Mouse (Mus musculus) ES-CJ7 (cell line): ENCODE results near the gene Hjurp.

ENCODE experiments used
- DNase-seq: peaks from one replicate; pipeline ENCODE4 v3.0.0; 2011; ENCODE audit warnings: low read depth, low spot score

Hjurp gene

DNA sequence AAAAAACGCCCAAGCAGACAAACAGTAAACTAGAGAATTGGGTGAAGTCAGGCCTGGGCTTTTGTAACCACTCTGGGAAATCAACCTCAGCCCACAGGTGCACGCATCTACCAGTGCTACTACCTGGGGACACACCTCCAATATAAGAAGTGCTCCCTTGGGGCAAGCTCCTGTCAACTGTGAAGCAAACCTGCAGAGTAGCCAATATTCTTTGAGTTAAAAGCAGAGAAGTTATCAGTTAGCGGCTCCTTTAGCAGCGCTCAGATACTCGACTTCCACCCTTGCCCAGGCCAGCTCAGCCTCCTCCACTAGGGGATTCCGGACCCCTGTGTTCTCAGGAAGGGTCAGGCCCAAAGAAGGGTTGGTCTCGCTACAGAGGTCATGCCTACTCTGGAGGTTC, 15.7 kb downstream of the Hjurp start:
- DNase-seq: no peak

DNA sequence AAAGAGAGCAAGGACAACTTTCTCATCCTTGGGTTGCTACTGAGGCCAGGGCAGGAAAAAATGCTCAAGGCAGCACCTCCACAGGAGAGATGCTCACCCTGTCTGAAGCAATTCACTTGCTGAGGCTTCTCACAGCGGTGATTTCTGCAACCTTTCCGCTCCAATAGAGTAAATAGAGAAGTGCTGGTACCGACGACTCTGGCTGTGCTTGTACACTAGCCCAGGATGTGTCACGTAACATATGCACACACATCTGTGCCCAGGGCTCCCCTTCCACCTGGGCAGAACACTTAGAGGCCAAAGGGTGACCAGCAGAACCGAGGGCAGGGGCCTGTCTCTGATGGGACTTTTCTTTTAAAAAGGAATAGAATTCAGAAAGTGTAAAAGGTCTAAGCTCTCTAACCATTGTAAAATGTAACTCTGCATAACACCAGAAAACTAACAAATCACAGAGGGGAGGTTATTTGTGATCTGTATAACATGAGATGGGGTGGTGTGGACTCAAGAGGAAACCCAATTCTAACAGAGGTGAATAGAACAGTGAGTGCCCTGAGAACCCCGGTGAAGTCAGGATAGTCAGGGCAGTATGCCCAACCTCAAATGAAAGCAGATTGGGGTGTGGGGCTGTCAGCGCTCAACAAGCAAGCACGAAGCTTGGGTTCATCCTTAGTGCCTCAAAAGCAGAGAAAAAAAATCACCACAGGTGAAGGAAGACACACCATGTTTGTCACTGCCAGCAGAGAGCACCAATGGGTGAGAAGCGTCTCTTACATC, 16.6 kb downstream of the Hjurp start:
- no peak for DNase-seq

DNA sequence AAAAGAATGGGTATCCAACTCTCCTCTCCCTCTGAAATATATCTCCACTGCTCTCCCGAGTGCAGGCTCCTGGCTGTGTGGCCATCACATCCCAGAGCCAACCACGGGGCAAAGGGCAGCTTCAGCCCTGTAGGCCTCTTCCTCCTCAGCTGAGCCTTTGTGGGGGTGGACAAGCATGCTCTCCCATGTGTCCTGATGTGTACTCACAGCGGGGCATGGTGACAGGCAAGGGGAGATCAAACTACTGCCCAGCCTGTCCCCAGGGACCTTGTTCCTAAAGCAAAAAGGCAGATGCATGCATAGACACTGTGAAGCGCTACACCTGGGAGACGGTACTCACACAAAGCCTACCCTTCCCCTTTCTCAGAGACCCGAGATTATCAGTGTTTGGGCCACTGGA, 17.3 kb downstream of the Hjurp start:
- no peak for DNase-seq

DNA sequence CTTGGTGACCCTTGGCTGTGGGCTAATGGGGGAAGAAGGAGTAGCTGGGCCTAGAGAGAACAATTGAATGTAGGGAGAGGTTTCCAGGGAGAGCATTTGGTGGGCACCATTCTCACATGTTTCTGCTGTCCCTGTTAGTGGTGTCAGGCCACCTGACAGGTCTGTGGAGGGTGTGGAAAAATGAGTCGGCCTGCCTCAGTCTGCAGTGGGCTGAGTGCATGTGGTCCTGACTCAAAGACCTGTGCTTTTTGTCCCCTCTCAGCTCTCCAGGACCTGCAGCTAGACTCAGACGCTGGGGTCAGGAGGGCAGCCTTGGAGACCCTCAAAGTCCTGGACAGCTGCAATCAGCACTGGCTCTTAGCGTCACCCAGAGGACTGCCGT, 17.8 kb downstream of the Hjurp start:
- no peak for DNase-seq

DNA sequence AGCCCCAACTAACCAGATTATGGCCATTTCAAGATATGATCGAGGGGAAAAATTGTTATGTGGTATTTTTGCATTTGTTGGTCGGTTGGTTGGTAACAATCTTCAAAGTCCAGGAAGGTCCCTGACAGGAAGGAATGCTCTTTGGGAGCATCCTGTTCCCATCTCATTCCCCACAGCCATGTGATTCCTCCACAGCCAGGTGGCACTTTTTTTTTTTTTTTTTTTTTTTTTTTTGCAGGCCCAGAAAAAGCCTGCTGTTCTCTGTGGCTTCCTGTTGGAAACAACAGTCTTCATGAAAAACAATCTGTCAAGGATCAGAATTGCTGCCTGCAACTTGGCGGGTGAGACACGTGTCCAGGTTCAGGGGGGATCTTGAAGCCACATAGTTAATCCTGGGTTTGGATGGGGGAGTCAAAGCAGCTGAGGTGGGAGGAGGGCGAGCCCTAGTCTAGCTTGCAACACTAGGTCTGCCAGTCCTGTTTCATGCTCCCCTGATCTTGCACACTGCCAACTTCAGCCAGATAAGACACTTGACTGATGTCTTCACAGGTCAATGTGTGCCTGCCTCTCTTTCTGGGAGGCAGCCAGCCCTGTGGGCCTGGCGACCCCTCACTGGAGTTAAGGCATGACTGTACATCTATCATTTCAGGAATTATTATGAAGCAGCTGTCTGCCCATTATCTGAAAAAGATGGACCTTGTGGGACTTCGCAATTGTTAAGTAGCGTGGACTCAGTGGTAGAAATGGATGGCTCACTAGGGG, 18.4 kb downstream of the Hjurp start:
- no peak for DNase-seq

DNA sequence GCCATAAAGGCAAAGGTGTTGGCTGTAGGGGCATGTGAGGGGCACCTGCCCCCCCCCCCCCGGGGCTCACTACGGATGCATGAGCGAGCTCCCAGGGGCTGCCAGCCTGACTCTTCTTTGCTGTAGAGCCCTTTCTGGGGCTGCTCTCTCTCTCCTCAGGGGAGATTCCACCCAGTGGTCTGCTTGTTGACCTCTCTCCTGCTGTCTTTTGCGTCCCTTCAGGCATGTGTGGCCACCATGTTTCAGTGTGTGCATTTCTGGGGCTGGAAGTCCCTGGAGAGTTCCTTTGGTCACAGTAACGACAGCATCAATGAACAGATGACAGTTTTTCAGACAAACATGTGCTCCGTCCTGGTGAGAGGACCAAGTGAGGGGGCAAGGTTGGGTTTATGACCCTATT, 19.1 kb downstream of the Hjurp start:
- no peak for DNase-seq

DNA sequence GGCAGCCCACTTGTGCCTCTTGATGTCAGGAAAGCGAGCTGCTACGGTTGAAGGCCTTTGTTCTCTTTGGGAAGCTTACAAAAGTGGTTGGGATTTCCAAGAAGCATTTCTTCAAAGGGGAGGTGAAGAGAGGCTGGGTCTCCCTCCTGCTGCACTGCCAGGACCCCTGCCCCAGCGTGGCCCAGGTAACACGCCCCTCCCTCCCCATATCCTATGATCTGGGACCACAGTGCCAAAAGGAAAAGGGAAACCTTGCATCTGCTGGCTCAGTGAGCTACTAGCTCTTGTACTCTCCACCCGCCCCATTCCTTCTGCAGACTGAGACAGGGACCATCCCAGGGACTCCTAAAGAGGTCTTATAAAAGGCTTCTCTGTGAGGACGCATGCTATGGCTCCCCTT, 19.8 kb downstream of the Hjurp start:
- no peak for DNase-seq

DNA sequence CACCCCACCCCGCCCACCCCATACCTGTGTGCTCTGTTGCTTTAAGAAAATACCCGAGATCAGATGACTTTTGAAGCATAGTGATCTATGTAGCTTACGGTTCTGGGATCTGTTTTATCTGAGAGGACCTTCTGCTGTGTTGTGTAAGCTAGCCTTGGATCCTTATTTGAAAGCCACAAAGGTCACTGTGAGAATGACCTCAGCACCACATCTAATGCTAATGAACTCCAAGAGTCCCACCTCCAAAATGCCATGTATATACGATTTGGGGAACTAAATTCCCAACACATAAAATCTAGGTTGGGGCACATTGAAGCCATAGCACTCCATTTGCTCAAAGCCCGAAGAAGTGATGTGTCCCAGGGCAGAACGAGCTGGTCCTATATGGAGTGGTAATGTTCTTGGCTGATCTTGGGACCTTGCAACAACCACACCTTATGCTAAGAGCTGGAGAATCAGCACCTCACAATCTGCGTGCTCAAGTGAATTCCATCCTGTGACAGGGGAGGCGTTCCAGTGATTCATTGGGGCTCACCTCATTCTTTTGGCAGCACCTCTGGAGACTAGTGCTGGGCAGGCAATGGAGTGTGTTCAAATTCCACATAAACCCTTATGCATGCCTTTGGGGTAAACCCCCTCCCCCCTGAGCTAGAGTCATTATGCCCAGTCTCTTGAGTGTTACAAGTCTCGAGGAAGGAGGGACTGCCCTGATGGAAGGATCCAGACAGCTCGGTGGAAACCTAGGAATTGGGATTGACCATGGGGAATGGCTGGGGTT, 20.4 kb downstream of the Hjurp start:
- DNase-seq: no peak

DNA sequence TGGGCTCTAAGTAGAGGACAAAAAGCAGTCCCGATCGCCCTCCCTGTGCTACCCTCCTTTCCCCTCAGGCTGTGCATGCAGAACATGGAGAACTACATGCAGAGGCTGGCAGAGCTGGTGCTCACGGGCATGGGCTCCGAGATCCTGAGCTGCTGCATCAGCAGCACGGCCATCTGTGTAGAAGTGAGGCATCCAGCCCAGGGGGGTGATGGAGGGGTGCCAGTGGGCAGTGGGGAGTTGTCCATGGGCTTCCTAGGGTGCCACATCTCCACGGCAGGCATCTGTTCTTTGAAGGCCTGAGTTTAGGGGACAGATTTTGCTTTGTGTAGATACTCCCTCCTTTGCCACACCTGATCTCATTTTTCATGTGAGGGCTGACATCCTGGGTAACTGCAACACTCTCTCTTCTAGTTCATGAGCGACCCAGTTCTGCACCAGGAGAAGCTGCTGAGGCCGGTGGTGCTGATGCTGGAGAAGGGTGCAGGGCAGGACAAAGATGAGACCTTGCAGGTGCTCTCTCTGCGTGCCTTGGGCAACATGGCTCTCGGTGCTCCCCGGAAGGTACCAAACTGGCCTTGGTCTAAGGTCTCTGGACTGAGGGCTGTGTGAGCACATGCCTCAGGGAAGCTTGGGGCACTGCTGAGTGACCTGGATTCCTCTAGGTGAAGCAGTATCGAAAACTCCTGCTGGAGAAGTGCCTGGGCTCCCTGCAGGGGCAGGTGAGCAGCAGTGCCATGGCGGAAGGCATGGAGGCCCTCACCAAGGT, 21.3 kb downstream of the Hjurp start:
- no peak for DNase-seq

DNA sequence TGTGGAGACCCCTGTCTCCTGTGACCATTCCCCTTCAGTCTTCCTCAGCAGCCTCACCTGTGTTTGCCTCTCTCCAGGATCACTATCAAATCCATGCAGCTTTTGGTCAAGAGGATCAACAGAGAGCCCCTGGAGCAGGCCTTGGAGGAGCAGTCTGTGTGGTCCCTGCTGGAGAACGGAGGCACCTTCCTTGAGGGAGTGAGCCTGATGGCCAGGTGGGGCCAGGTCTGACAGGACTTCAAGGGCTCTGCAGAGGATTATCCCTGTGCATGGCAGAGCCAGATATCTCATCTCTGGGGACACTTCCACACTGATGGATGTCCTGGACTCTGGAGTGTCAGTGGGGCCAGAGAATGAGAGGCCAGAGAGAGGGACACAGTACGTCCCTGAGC, 22.0 kb downstream of the Hjurp start:
- DNase-seq: no peak

DNA sequence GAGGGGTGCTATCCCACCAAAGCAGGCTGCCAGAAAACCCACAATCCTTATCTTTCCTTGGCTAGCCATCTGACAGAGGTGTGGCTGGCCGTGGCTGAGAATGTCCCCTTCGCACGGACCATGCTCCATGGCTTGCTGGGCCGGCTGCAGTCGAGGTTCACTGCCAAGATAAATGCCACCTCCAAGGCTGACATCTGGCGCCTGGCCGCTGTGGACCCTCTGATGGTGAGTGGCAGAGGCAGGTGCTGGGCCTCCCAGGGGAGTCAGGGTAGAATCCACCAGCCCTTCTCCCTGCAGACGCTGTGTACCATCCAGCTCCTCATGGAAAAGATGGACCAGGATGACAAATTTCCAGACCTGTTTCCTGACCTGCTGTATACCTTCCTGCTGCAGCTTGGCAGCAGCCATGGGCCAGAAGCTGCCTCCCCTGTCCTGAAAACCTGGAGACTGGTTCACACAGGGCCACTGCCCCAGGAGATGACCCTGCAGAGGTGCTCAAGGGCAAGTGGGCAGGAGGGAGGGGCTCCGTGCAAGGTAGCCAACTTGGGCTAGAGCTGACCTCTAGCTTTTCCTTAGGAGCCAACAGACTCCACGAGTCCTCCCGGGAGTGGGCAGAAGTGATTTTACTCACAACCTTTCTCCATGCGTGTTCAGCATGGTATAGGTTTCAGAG, 22.5 kb downstream of the Hjurp start:
- no peak for DNase-seq

DNA sequence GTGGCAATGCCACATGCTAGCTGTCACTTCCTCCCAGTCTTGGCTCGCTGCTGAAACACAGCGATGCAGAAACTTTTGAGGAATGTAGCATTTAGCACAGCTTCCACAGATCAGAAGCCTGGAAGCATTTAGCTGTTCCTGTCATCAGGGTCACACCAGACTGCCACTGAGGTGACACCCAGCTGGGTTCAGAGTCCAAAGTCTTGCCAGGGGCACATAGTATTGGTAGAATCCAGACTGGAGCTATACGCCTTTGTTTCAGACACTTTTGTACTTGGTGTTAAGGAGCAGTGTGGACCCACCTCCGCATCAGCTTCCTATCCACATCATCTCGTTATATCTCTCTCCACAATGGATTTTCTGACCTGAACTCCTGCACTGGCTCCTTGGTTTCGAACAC, 23.9 kb downstream of the Hjurp start:
- DNase-seq: no peak

DNA sequence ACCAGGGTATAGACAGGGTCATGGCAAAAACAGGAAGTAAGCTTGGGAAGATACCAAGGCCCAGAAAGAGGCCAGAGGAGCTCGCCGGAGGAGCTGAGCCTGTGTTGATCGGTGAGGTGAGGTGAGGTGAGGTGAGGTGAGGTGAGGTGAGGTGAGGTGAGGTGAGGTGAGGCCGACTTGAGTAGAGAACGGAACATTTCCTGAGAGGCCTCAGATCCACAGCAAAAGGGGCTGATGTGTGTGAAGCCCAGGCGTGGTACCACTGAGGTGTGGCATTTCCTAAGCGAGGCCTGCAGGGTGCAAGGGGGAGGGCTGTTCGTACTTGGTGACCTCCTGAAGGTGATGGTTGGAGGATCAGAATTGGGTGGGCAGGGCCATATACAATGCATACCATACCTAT, 24.3 kb downstream of the Hjurp start:
- no peak for DNase-seq

DNA sequence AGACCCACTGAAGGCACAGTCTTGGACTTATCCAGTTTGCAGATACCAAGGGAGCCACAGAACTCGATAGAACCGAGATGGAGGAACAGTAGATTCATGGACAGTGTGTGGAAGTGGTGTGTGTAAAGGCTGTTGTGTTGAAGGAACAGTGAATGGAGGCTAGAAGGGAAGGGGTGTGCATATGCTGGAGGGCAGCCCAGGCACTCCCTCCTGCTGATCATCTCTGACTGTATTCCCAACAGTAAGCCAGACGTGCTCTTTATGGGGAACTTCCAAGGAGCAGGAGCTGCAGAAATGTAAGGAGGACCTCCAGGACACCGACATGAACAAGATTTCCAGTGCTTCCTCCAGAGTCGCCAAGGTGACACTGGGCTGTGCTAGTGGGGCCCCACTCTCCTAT, 27.4 kb downstream of the Hjurp start:
- no peak for DNase-seq

DNA sequence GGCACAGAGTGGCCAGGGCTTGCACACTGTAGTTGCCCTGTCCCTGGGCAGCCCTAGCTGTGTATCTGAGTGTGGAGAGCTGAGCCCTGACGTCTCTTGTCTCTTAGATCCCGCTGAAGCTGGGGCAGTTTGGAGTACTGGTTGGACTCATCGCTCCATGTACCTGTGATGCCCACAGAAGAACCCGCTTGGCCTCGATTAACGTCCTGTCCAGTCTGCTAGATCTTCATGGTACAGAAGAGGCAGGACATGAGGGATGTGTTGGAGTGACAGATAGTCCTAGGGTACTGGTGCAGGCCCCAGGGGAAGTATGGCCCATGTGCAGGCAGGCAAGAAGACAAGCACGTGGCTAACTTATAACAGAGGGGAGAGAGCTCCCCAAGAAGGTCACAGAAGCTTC, 27.8 kb downstream of the Hjurp start:
- DNase-seq: no peak

DNA sequence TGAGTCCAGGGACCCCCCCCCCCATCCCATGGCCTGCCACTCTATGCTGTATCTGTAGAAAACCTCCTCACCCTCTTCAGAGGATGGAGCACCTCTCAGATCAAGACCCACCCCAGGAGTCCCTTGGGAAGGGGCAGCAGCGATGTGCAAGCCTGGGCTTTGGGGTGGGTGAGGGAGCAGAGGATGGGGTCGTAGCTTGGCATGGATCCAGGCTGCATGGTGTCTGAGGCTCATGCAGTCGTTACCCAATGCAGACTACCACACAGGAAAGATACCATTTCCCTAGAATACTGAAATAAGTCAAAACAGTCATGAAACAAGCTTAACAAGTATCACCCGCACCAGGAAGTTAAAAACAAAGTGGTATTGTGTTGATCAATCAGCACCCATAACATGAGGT, 28.8 kb downstream of the Hjurp start:
- DNase-seq: no peak

DNA sequence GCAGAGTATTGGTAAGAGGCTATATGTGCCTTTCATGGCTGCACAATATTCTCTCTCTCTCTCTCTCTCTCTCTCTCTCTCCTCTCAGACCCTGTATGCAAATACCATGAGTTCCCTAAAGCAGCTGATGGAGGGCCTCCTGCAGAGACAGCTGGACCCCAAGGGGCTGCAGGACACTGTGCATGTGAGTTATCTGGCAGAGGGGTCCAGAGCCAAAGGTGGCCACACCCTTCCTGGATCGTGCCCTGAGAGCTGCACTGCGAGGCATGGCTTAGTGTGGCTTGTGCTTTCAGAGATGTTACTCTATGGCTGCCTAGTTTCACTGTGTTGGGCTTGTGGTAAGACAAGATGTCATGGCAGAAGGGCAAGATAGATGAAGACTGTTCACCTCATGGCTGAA, 29.8 kb downstream of the Hjurp start:
- no peak for DNase-seq

DNA sequence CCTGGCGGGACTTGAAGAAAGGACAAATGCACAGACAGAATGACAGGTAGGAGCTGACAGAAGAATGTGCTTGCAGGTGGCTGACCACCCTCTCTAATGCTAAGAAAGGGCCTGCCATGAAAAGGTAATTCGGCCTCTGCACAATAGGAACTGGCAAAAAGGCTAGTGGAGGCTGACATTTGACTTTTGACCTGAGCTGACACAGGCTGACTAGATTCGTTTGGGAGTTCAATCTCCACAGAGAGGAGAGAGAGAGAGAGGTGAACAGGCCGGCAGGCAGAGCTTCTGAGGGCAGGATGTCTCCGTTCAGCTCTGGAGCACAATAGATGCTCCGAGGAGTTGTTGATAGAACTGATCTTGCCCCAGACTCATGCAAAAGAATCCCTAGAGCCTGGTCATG, 31.0 kb downstream of the Hjurp start:
- DNase-seq: no peak

DNA sequence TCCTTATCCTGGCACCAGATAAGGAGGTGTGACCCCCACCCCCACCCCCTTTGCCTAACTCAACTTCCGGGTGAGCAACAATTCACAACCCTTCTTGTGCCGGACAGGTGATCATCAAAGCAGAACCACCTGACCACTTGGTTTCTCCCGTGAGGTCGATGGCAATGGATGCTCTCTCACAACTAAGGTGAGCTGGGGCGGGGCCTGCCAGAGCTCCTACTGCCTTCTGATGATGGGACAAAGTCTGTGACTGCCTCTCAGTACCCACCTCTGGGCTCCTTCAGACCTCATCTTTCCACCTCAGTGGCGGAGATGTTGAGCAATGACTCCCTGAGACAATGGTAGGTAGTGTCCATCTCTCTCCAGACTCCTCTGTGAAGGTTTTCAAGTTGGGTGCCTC, 31.6 kb downstream of the Hjurp start:
- no peak for DNase-seq

DNA sequence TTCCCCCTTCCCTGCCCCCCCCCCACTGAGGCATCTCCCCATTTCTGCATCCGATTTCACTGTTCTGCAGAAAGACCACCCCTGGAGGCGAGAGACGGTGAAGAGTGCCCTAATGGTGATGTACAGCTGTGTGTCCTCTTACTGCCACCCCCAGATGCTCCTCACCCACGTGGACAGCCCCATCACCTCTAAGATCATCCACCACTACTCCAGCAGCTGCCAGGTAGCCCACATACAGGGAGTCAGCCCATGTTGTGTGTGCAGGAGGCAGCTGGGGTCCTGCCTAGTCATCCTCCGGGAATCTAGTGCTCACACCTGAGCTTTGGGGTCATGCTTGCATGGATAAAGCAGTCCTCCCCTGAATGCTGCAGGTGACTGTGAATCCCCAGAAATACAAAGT, 33.6 kb downstream of the Hjurp start:
- DNase-seq: no peak

DNA sequence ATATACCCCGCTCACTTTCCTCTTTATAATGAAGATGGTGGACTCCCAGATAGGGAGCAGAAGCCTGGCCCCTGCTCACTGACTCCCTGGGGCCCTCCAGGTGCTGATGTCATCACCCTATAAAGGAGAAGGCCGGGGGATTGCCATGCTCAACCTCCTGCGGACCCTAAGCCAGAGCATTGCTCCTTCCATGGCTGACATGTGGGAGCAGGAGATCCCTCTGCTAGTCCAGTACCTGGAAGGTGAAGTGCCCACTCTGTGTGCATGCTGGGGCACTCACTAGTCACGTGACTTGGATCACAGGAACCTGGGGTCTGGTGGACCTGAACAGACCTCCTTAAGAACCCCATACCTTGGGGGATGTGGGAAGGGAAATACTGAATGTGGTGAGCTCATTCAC, 36.9 kb downstream of the Hjurp start:
- no peak for DNase-seq
